Mouse (Mus musculus) megakaryocyte, embryonic 14.5 days (primary cell): ENCODE measurements around the gene Cdc73. TPM values are rescaled to one million over a fixed set of nuclear protein-coding genes. Genes with fewer than 3 reads are reported as not detected.
"Not testable (repeated sequence)": the region's sequence is repeated elsewhere in the genome, so short reads cannot be mapped to it uniquely, and the experiment has no call there.

Source experiments
- H3K27me3 ChIP-seq: replicated peaks from 2 replicates; pipeline ENCODE3; 2012; ENCODE audit warnings: inconsistent platforms
- H3K36me3 ChIP-seq: replicated peaks from 2 replicates; pipeline ENCODE3; 2012; ENCODE audit warnings: low read length, inconsistent platforms, mixed read lengths
- H3K4me1 ChIP-seq: 2 replicates; pipeline ENCODE4 v1.6.1; 2012; ENCODE audit warnings: inconsistent platforms
- H3K4me3 ChIP-seq: replicated peaks from 2 replicates; pipeline ENCODE3; 2012; ENCODE audit warnings: moderate library complexity, mild to moderate bottlenecking, inconsistent platforms
- H3K9me3 ChIP-seq: 2 replicates; pipeline ENCODE4 v1.6.1; 2012; ENCODE audit warnings: inconsistent platforms
- FLI1 ChIP-seq: IDR thresholded peaks from 2 replicates; pipeline ENCODE4 v1.6.1; 2012; ENCODE audit warnings: low read length, inconsistent platforms, mixed read lengths
- GATA1 ChIP-seq: IDR thresholded peaks from 3 replicates; pipeline ENCODE4 v1.6.1; 2012; ENCODE audit warnings: mixed read lengths, low read length, inconsistent platforms, borderline replicate concordance
- polyA plus RNA-seq: library from polyadenylated mRNA; stranded (reverse); fragments of >175 nt; gene quantifications from 2 replicates; pipeline ENCODE4 v1.2.3, GENCODE M21; 2012; ENCODE audit warnings: low replicate concordance; ENCODE audit not compliant: insufficient read depth

Gene Cdc73
- polyA plus RNA-seq, 1 experiment, result 1.1 TPM

- TF ChIP-seq FLI1 (no peak), GATA1 (no peak)
- Histone ChIP-seq H3K36me3 (no peaks in the 10 kb centered on the region), H3K4me1 (0 out of 2 replicates have a peak, but pooled peaks cover 5% of the 10 kb centered on the region), H3K27me3 (no peaks in the 10 kb centered on the region), H3K4me3 (no peak overlapping the region), H3K9me3 (peaks cover 4% of the 10 kb centered on the region; the same call in 1 of the 2 replicates)
These were observed 25.2 kb upstream of the Cdc73 start for GRCm38 (mm10) chr1:143727701-143728445.

DNA sequence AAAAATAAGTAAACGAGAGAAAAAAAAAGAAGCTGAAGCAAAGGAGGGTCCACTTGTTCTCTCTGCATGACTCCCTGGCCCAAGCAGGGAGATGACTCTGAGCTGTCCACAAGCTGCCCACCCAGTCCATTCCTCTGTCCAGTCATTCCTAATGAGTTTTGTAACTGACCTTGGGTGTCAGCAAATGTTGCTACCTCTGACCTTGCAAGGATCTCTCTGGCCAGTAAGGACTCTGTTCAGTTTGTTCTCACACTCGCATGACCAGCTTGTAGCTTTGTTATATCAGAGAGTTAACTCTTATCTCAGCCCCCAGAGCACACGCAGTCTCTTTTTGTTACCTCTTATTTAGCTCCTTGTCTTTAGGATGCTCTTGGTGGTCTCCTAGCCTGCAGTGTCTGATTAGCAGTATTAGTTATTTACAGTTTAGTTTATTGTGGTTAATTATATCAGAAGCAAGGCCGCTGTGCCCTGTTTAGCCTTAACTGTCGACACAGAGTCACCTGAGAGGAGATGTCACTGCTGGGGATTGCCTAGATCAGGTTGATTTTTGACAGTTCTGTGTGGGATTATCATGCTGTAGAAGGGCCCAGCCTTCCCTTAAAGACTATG lies 21.9 kb upstream of the Cdc73 start:
- no peak for TF ChIP-seq FLI1
- no peak for TF ChIP-seq GATA1
- Histone ChIP-seq H3K36me3 (no peaks in the 10 kb centered on the region), H3K4me3 (no peak overlapping the region), H3K4me1 (0 out of 2 replicates have a peak, but pooled peaks cover 5% of the 10 kb centered on the region), H3K27me3 (no peaks in the 10 kb centered on the region), H3K9me3 (peaks cover under 1% of the 10 kb centered on the region; the same call in 1 of the 2 replicates)

GRCm38 (mm10) chr1:143716038-143716437 lies 13.3 kb upstream of the Cdc73 start, which contains the start of gene Glrx2:
Gene Glrx2, plus strand, starts transcription at chr1:143716338.
- not testable (repeated sequence) for H3K27me3 ChIP-seq, H3K4me3 ChIP-seq, H3K9me3 ChIP-seq, H3K36me3 ChIP-seq, H3K4me1 ChIP-seq

DNA sequence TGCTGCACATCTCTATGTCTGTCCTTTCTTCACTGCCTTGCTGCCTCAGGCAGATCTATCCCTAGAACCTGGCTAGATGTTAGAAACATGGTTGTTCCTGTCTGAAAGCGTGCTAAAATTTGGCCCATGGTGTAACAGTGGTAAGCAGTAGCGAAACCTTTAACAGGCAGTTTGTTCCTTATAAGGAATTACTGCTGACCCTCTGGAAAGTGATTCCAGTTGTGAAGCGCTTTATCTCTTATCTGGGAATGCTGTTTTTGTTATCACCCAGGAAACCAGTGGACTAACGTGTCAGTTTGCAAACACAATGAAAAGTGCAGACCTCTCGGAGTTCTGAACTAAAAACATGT lies 7.9 kb upstream of the Cdc73 start:
- Histone ChIP-seq H3K4me1 (peaks cover 11% of the 10 kb centered on the region), H3K27me3 (peaks cover 4% of the 10 kb centered on the region), H3K9me3 (no peaks in the 10 kb centered on the region), H3K4me3 (no peak overlapping the region), H3K36me3 (no peaks in the 10 kb centered on the region)
- no peak for TF ChIP-seq GATA1
- no peak for TF ChIP-seq FLI1

GRCm38 (mm10) chr1:143709966-143710626 lies 7.4 kb upstream of the Cdc73 start:
- TF ChIP-seq GATA1 (no peak), FLI1 (no peak)
- Histone ChIP-seq H3K4me3 (no peak overlapping the region), H3K36me3 (no peaks in the 10 kb centered on the region), H3K4me1 (peaks cover 11% of the 10 kb centered on the region), H3K27me3 (peaks cover 4% of the 10 kb centered on the region), H3K9me3 (no peaks in the 10 kb centered on the region)

DNA sequence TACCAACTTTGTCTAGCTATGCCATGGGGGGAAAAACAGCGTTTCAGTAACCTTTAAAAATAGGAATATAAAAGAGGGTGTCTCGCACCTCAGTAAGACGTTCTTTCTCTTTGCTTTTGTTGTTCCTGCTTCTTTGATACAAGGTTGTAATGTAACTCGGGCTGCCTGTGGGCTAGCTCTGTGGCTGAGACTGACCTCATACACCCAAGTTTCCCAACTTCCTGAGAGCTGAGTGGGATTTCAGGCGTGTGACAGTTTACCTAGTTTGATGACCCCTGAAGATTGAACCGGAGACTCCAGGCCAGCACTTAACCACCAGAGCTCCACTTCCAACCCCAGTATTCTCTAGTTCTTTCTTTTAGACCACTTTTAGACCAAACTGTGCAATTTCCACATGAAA lies 5.7 kb upstream of the Cdc73 start:
- Histone ChIP-seq H3K27me3 (peaks cover 4% of the 10 kb centered on the region), H3K4me1 (peaks cover 12% of the 10 kb centered on the region), H3K4me3 (no peak overlapping the region), H3K36me3 (no peaks in the 10 kb centered on the region), H3K9me3 (no peaks in the 10 kb centered on the region)
- TF ChIP-seq FLI1 (no peak), GATA1 (no peak)

DNA sequence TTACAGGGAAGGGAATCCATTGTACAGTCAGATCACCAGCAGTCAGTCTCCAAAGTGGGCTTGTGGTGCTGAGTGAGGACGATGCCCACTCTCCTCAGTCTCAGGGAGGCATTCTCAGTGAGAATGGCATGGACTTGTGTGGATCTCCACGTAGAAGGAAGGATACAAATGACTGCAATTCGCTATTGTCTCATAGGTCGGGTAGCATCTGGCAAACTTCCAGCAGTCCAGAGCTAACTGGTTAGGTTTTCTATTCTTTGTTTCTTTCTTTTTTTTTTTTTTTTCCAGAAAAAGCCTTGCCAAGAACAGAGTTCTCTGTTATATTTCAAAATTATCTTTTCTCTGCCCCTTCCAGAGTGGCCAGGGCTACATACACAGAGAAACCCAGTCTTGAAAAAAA lies 4.3 kb upstream of the Cdc73 start:
- Histone ChIP-seq H3K9me3 (no peaks in the 10 kb centered on the region), H3K36me3 (no peaks in the 10 kb centered on the region), H3K4me1 (peaks cover 16% of the 10 kb centered on the region), H3K4me3 (no peak overlapping the region), H3K27me3 (peaks cover 4% of the 10 kb centered on the region)
- no peak for TF ChIP-seq FLI1
- no peak for TF ChIP-seq GATA1

GRCm38 (mm10) chr1:143702141-143702740 lies 452 bp downstream of the Cdc73 start:
- H3K27me3 ChIP-seq, result no peaks in the 10 kb centered on the region
- H3K4me1 ChIP-seq, result peaks cover 24% of the 10 kb centered on the region
- no peaks in the 10 kb centered on the region for H3K9me3 ChIP-seq
- H3K36me3 ChIP-seq, result peaks cover 18% of the 10 kb centered on the region
- peak overlapping the region; percentile 99 for H3K4me3 ChIP-seq
- TF ChIP-seq GATA1 (no peak), FLI1 (no peak)

DNA sequence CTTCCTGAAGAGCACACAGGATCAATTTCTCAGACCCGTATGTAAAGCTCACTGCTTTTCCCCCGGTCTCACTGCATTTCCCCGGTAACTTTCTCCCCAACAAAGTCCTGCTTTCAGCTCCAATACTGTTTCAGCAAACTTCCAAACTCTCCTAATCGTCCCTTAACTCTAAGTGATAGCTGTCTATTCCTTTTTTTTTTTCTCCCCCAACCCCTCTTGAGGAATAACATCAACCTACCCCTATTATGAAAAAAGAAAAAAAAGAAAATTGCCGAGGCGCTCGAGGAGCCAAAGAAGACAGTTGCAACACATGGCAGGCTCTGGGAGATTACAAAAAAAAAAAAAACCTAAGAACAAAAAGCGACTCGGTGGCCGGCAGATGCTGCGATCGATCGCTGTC lies 957 bp downstream of the Cdc73 start:
- peak overlapping the region; percentile 99 for H3K4me3 ChIP-seq
- no peaks in the 10 kb centered on the region for H3K27me3 ChIP-seq
- H3K36me3 ChIP-seq, result peaks cover 23% of the 10 kb centered on the region
- H3K4me1 ChIP-seq, result peaks cover 24% of the 10 kb centered on the region
- TF ChIP-seq GATA1 (no peak), FLI1 (no peak)
- no peaks in the 10 kb centered on the region for H3K9me3 ChIP-seq

GRCm38 (mm10) chr1:143684849-143685248 lies 17.8 kb downstream of the Cdc73 start:
- TF ChIP-seq FLI1, result no peak
- no peak for TF ChIP-seq GATA1
- Histone ChIP-seq H3K27me3 (no peaks in the 10 kb centered on the region), H3K4me3 (no peak overlapping the region), H3K4me1 (peaks cover 8% of the 10 kb centered on the region), H3K36me3 (peaks cover 77% of the 10 kb centered on the region), H3K9me3 (no peaks in the 10 kb centered on the region)
